Mouse (Mus musculus) cerebral cortex, adult 2 months (tissue): ENCODE data around the gene Slfn2.

Experiments used
- WGBS: fragments of 180-500 bp; shearing (Covaris S2); methylation state at CpG from one replicate; pipeline ENCODE4 v1.1.7; 2018; 5-methylcytosine and 5-hydroxymethylcytosine counted together

Gene Slfn2

DNA sequence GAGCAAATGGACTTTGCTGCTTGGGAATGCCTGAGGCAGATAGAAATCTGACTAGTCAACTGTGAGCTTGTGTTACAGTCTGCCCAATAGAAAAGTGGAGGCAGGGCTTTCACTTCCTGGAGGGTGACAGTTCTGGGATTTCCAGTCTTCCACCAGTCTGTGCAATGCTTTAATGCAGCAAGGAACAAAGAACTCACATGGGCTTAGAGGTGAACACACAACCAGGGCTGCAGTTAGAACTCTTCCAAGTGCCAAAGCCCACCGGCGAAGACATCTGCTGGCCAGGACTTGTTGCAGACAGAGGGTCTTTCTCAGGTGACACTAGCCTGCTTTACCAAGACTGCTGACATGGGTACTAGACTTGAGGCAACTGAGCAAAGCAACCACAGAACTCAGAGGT lies at the start of gene Slfn2:
TSS of gene Slfn2 (plus strand) at position 167 of the 400 bp plus-strand sequence.
- WGBS: 89% methylated on average over 2 of the region's 2 CpGs

DNA sequence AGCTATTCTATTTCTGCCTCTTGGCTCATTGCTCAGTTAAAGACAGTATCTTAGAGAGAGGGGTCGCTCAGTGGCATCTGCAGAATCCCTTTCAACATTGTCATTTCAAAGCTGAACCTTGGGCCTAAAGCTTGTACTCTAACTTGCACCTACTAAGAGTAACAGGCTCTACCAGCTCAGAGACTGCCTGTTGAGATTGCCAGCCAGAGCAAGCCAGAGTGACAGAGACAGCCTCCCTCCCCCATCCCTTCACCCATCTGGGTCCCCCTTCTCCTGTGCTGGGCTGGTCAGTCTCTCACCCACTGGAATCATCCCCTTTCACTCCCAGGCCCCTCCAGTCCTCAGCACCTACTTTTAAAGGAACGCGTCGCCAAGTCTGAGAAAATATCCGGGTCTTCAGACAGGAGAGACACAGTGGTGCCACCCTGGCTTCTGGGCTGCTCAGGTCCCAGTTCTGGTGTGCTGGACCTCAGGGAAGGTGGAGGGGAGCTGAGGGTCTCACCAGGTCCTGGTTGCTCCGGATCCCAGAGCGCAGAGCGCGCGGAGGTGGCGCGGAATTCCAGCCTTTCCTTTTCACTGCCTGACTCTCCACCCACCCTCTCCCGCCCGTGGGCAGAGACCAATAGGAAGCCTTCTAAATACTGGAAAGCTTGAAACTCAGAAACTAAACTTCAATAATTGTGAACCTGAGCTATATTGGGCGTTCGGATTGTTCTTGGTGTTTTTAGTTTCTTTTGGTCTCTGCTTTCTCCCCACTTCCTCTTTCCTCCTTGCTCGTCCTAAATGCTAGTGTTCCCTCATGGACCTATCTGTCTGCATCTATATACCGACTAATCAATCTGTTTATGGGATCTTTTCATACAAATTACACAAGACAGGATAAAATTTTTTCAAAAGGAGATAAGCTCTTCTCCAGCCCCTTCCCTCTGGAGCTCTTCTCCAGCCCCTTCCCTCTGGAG lies 45.1 kb upstream of the Slfn2 start:
- WGBS: 78% methylated on average over 18 of the region's 18 CpGs

DNA sequence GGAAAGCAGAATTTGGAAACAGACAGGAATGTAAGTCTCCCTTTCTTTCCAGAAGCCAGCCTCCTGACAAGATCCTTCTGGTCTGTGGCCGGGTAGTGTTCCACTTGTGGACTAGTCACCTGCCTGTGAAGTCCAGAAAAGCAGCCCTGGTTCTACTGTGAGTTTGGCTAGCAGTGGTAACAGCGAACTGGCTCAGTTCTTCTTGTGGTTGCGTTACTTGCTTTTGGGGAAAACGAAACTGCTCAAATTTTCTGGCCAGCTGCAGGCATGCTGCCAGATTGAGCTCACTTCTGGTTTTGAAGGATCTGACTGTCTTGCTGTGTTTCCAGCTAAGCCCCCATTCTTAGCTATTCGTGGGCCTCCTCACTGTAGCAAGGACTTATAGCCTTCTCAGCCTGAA lies 44.3 kb upstream of the Slfn2 start, which contains the start of gene Slfn8:
TSS of gene Slfn8 (minus strand) at position 190 of the 400 bp plus-strand sequence.
- WGBS: 54% methylated on average over 5 of the region's 5 CpGs

DNA sequence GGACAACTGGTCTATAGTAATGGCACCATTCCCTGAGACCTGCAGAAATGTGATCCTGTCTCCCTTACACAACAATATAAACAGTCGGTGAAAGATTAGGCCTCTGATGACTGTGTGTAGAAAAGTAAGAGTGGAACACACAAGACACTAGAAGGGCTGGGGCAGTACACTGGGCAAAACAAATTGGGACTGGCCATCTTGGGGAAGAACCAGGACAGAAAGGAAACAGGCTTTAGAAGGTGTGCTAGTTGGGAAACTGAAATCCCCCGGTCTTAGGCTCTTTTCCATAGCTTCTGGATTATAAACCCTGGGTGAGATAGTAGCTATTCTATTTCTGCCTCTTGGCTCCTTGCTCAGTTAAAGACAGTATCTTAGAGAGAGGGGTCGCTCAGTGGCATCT lies 26.2 kb upstream of the Slfn2 start:
- 94% methylated on average over 3 of the region's 3 CpGs for whole genome bisulfite sequencing

DNA sequence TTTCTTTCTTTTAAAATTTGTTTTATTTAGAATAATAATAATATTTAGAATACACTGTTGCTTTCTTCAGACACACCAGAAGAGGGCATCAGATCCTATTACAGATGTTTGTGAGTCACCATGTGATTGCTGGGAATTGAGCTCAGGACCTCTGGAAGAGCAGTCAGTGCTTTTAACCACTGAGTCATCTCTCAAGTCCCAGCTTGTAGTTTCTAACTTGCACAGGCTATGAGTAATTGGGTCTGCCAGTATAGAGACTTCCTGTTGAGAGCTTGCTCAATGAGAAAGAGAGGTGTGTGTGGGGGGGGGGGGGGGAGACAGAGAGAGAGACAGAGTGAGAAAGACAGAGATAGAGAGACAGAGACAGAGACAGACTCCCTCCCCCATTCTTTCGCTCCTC lies 25.8 kb upstream of the Slfn2 start:
- 80% methylated on average over 1 of the region's 1 CpGs for WGBS

DNA sequence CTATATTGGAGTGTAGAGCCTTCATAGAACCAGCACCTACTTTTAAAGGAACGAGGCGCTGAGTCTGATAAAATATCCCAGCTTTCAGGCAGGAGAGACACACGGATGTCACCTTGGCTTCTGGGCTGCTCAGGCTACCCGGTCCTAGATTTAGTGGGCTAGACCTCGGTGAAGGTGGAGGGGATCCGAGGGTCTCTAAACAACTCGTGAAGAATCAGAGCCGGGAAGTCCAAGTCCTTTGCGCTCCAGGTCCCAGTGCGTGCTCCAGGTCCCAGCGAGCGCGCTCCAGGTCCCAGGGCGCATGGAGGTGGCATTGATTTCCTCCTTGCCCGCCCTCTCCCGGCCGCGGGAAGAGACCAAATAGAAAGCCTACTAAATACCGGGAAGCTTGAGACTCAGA lies 25.1 kb upstream of the Slfn2 start:
- 14% methylated on average over 19 of the region's 19 CpGs for WGBS

DNA sequence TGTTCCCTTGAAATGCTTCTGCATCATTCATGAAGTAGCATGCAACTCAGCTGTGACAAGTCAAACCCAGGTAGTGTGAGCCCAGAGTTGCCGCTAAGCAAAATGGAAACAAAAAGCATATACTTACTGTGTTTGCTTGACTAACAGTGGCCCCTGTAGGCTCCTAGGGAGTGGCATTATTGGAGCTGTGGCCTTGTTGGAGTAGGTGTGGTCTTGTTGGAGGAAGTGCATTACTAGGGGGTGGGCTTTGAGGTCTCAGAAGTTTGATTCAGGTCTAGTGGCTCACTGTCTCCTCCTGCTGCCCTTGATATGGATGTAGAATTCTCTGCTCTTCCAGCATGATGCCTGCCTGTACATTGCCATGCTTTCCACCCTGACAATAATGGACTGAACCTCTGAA lies 24.6 kb upstream of the Slfn2 start:
- 30% methylated on average over 1 of the region's 1 CpGs for WGBS

DNA sequence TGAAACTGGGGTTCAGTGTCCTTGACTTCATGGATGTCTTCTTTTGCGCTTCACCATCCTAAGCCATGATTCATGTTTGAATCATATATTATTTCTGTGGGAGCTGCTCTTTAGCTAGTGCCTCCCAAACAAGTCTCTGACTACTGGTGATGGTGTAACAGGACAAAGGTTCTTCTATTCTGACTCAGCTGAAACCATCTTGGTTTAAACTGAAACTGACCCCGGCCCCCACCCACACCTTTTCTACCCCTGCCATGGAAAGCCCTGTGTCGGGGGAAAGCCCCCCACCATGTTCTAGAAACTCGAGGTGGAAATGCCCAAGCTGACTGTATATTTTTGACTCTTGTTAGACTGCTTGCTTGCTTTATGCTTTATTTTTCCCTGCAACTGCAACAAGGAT lies 21.0 kb upstream of the Slfn2 start:
- WGBS: 75% methylated on average over 4 of the region's 4 CpGs

DNA sequence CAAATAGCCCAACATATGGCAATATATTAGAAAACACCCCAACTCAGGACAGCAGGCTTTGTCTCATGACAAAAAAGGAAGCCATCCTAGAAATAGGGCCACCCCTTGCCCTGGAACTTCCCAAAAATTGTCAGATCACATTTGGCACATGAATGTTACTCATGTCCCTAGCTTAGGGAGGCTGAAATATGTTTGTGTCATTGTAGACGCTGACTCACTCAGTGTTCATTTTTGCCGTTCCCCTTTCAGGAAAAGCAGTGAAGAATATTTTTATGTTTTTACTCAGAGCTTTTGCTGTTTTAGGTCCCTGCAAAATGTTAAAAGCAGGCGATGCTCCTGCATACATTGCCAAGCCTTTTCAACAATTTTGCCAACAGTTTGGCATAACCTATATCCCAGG lies 19.3 kb upstream of the Slfn2 start:
- WGBS: 52% methylated on average over 3 of the region's 3 CpGs

DNA sequence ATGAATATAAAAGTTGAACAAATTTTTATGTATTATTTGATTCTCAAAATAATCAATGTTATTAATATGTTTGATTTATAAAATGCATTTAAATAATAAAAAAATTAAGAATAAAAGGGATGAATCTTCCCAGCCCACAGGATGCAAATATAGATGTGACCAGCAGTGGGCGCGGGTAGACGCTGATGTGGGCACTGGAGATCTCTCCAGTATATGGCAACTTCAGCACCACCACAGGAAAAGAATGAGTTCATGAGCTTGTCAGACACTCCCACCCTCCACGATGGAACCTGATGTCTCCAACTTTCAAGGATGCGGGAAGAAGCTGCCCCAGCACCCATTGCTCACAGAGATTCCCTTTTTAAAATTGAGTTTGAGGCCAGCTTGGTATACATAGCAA lies 7.0 kb upstream of the Slfn2 start:
- 4% methylated on average over 5 of the region's 5 CpGs for WGBS

DNA sequence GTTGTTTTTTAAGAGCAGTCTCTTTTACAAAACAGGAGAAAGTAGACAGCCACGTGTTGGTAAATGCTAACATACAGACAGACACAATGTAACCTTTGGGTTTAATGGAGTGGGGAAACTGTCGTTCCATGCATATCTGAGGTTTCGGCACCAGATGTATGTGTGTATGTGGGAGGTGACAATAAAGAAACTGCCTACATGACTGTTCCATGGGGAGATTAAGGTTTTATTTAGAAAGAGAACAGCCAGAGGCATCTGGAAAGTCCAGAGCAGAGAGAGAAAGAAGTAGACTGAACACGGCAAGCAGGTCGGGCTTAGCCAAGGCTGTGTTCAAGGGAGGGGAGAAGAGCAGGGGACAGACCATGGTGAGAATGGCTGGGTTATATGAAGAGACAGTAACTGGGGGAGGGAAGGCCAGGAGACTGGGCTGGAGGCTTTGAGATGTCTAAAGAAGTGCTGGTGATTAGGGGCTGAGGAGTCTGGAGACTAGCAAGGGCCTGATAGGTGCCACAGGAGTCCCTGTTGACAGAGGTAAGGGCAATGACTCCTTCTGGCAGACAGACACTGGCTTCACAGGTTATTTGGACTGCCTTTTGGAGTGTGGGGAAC lies 4.4 kb upstream of the Slfn2 start:
- 48% methylated on average over 5 of the region's 5 CpGs for WGBS

DNA sequence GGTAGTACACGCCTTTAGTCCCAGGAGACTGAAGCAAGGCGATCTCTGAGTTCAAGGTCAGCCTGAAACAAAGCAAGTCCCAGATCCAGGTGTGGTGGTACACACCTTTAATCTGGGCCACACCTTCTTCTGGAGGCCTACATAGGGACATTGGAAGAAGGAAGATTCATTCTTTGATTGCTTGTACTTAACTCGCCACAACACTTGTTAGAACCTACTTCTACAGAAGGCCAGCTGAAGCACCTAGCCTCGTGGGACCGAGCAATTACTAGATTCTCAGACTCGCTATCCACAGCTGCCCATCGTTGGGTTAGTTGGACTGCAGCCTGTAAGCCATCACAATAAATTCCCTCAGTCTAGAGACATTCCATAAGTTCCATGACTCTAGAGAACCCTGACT lies 3.1 kb upstream of the Slfn2 start:
- WGBS: 93% methylated on average over 7 of the region's 7 CpGs

DNA sequence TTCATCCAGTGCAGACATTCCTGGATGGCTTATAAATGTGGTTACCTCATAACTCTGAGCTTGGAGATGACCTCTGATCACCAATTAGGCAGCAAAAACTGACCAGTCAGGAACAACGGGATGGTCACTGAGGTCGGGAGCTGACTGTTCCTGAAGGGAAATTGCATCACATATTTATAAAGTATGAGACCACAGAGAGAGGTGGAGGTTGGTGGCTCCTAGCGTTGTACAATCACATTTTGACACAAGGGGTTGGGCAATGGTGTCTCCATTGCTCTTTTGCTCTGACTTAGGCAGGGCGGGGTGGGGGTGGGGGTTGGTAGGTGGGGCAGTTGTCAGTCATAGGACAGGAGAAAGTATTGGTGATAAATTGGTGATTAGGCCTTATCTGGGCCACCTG lies 1.8 kb upstream of the Slfn2 start:
- WGBS: 85% methylated on average over 4 of the region's 4 CpGs

DNA sequence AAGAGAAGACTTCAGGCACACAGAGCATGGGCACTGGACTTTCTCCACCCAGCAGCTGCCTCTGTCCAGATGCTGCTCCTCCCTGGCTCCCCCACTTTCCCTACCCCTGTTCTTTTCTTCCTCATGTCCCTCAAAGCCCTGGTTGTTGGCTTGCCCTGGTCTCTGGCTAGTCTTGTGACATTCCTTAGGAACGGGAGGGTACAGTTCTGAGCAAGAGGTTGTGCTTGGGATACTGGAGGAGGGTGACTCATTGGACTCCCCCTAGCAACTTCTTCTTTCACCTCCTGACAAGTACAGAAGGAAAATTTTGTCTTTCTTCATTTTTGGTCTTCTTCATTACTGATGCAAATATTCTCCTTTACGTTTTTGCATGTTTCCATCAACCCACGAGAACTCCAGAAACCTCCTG lies 967 bp upstream of the Slfn2 start:
- 40% methylated on average over 3 of the region's 3 CpGs for WGBS

DNA sequence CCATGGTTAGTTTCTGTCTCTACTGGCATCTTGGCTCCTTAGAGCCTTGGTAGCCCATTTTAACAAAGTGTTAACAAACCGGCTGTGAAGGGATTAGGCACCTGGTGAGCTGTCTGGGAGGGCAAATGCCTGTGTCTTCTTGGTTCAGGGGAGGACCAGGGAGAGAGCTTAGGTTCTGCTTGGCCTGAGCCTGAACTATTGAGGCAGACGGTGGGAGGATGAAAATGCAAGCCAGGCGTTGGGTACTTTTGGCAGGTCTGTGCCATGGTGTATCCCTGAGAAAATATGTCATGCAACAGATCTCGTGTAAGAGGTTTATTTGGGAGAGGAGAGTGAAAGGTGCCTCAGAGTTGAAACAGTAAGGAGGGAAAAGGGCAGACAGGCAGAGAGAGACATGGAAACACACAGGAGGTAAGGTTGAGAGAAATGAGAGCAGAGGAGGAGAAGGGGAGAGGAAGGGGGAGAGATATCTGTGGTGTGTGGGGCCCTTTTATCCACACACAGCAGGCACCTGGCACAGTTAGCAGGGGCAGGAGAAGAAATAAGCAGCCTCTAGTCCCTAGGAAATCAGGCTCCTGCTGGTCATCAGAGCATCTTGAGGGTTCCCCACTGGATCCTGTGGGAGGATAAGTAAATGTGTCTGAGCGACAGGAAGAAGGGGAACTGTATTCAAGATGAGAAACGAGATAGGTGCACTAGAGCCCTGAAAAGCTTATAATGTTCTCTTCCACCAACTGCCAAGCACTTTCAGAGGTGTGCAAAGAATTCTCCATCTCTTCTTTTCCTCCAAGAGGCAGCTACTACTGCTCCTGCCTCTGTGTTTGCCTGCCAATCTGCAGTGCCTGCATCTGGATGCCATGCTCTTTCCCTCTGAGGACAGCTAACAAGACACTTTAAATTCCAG lies 781 bp downstream of the Slfn2 start:
- WGBS: 36% methylated on average over 6 of the region's 6 CpGs

DNA sequence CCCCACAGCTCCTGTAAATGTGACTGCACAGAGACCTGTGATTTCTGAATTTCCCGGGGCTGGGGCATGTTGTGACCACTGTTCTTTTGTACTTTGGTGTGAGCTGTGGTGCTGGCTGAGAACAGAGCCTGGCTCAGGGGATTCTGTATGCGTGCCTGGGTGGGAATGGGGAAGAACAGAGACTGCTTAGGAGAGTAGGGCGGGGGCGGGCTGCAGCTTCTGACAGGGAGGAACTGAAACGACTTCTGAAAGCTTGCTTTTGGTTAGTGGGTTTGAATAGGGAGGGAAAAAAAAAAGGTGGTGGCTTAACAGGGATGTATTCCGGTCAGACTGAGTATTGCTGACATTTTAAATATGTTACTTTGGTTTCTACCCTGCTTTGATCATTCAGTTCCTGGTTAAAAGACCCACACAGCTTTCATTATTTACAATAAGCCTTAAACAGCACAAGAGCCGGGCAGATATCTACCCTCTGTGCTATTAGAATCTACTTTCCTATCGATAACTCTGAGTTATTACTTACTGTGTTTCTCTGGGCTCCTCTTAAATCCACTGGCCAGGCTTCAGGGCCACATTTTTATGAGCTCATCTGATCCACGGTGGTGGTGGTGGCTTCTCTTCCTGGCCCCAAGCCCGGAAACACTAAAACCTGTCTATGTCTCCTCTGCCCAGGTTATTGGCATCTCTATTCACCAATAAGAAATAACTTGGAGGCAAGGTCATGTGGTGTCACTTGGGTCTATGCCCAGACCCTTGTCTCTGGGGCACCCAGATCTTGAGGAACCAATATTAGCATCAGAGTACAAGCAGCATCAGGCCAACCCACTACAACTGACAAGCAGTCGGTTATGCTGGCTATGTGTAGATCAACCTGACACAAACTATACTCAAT lies 2.0 kb downstream of the Slfn2 start:
- whole genome bisulfite sequencing: 34% methylated on average over 11 of the region's 11 CpGs

DNA sequence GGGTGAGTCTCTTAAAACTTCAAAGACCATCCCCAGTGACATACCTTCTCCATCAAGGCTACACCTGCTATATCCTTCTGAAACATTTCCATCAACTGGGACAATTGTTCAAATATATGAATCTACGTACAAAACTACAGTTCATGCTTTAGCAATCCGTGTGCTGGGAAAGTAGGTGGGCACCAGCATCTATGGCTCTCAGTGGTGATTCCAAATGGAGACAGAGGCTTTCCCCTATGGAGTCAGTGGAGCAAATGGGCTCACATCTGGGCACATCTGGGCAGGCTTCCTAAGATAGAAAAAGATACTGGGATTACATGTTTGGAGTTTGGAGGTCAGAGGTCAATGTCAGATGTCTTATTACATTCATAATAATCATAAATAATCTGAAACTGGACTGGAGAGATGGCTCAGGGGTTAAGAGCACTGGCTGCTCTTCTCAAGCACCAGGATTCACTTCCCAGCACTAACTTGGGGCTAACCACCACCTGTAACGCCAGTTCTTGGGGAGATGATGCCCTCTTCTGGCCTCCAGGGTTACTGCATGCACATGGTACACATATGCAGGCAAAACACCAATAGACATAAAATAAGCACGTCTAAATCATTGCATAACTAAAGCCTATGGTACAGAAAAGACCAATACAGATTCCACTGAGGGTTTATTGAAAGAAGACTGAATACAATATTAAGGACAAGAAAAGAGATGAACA lies 3.2 kb downstream of the Slfn2 start:
- whole genome bisulfite sequencing: 85% methylated on average over 4 of the region's 4 CpGs

DNA sequence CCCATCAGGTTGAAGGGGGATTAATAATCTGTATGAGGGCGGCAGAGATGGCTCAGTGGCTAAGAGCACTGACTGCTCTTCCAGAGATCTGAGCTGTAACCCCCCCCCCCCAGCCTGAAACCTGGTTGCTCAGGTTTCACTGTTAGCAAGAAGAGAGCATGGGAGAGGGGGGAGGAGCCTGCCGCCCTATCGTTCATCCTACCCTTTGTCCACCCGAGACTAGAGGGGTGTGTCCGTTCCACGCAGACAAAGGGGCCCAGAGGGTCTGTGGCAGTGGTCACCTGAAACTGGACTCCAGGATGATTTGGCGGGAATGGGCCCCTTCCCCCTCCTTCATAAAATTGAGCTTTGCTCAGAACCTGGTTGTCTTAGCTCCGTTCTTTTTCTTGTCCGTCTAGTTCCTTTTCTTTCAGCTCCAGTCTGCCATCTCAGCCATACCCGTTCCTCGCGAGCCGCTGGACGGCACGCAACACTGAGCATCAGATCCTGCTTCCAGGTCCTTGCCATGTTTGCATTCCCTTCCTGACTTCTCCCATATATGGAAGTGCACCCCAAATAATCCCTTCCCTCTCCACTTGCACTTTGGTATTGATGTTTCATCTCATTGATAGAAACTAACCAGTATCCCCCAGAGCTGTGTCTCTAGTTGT lies 5.5 kb downstream of the Slfn2 start:
- WGBS: 84% methylated on average over 15 of the region's 15 CpGs

DNA sequence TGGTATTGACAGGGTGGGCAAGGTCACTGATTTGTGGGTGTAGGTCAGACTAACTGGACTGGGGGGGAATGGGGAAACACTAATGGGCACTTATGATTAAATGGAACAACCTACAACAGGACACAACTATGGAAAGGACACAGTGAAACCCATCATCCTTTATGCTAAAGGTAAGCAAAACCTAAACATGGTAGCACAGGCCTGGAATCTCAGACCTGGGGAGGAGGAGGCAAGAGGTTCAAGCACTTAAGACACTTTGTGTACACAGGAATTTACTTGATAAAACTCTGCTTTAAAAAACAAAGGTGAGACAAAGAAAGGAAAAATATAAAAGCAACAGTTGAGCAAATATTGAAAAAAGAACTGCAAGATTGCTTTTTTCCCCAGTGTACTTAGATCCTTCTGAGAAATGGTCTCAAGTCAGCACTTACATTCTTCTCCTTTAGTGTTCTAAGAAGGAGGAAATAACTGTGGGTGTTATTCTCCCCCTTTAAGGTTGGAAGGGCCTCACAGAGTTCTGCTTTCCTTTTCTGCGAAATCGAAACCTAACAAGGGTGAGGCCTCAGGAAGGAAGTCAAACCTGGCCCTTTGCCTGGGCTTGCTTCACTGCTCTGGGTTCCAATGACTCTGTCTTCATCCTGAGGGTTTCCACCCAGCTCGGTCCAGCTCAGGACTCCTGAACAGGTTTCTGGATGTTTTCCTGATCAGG lies 13.0 kb downstream of the Slfn2 start:
- WGBS: 70% methylated on average over 3 of the region's 3 CpGs
